Mouse (Mus musculus) thymus, adult 2 months (tissue): ENCODE data around the gene Ccdc186. TPM values are rescaled to one million over a fixed set of nuclear protein-coding genes. Genes with fewer than 3 reads are reported as not detected.

ENCODE experiments used
- DNase-seq: peaks from one replicate; pipeline ENCODE4 v3.0.0; 2021
- H3K27ac ChIP-seq: fragments of 200-500 bp; 2 replicates; pipeline ENCODE4 v1.5.1; 2012; ENCODE audit warnings: low read length, control low read depth; ENCODE audit not compliant: control insufficient read depth, insufficient read depth
- H3K27me3 ChIP-seq: fragments of 200-500 bp; 2 replicates; pipeline ENCODE4 v1.6.1; 2012; ENCODE audit warnings: mild to moderate bottlenecking, low read length, moderate library complexity, mixed read lengths; ENCODE audit not compliant: control insufficient read depth, insufficient read depth
- H3K36me3 ChIP-seq: fragments of 200-500 bp; 2 replicates; pipeline ENCODE4 v1.6.1; 2012; ENCODE audit warnings: mild to moderate bottlenecking, low read length, moderate library complexity; ENCODE audit not compliant: control insufficient read depth, insufficient read depth
- H3K4me1 ChIP-seq: fragments of 200-500 bp; replicated peaks from 2 replicates; pipeline ENCODE4 v1.6.1; 2012; ENCODE audit warnings: low read length; ENCODE audit not compliant: control insufficient read depth, insufficient read depth
- H3K4me3 ChIP-seq: fragments of 200-500 bp; 2 replicates; pipeline ENCODE4 v1.5.1; 2012; ENCODE audit warnings: mild to moderate bottlenecking, low read length, control low read depth, moderate library complexity; ENCODE audit not compliant: control insufficient read depth, insufficient read depth
- CTCF ChIP-seq: fragments of 200-500 bp; IDR thresholded peaks from 2 replicates; pipeline ENCODE4 v1.5.1; 2012; ENCODE audit warnings: mild to moderate bottlenecking, control low read depth, low read length, moderate library complexity, borderline replicate concordance; ENCODE audit not compliant: control insufficient read depth, poor library complexity, insufficient read depth; ENCODE audit errors: extremely low read depth
- POLR2A ChIP-seq: fragments of 200-500 bp; IDR thresholded peaks from 2 replicates; pipeline ENCODE4 v1.6.1; 2012; ENCODE audit warnings: mild to moderate bottlenecking, low read length, control low read depth, moderate library complexity; ENCODE audit not compliant: control insufficient read depth, poor library complexity, insufficient read depth; ENCODE audit errors: extremely low read depth
- WGBS: fragments of 180-500 bp; shearing (Covaris S2); methylation state at CpG from one replicate; pipeline ENCODE4 v1.1.7; 2018; 5-methylcytosine and 5-hydroxymethylcytosine counted together
- polyA plus RNA-seq: library from polyadenylated mRNA; depleted of rRNA; stranded (reverse); fragments of >200 nt; gene quantifications from 2 replicates; pipeline ENCODE4 v1.2.3, GENCODE M21; 2012; rRNA removed

The Ccdc186 gene
- 5.7 and 5.9 TPM in 2 replicates for polyA plus RNA-seq

DNA sequence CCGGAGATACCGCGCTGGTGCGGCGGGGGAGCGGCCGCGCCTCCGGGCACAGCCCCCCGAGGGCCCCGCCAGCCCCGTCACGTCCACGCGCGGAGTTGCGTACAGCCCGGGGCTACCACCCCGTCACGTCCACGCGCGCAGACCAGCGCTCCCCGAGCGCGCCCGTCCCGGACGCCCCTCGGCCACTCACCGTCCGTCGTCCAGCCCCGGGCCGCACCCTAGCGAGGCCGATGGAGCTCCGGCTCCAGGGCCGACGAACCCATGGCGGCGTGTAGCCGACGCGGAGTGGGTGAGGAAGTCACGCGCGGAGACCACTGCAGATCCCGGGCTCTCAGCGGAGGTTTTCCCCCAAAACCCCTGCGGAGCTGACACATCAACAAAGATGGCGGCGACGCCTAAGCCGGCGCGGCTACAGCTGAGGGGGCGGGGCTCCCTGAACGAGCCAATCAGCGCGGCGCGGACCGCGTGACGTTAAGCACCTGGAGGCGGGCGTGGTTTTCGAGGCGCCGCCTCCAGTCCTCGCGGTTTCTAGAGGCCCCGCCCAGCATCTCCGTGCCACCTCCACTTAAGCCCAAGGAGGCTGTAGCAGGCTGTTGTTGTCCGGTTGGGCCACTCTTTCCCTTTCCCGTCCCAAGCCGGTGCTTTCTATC lies at the start of gene Ccdc186:
Gene Ccdc186 (minus strand): TSS at position 393 of the 650 bp plus-strand sequence.
- peaks cover 8% of the 10 kb centered on the region for H3K4me1 ChIP-seq
- H3K36me3 ChIP-seq, result no peaks in the 10 kb centered on the region
- H3K4me3 ChIP-seq, result peak within 1 kb of the TSS; percentile 99
- TF ChIP-seq POLR2A, result peak; percentile 45; the same call in 1 of the 2 replicates
- no peak for TF ChIP-seq CTCF
- peak; percentile 95 for DNase-seq
- under 1% methylated on average over 79 of the region's 79 CpGs for WGBS
- H3K27ac ChIP-seq, result peak within 1 kb of the TSS; percentile 46
- no peaks in the 10 kb centered on the region; the same call in 1 of the 2 replicates for H3K27me3 ChIP-seq

DNA sequence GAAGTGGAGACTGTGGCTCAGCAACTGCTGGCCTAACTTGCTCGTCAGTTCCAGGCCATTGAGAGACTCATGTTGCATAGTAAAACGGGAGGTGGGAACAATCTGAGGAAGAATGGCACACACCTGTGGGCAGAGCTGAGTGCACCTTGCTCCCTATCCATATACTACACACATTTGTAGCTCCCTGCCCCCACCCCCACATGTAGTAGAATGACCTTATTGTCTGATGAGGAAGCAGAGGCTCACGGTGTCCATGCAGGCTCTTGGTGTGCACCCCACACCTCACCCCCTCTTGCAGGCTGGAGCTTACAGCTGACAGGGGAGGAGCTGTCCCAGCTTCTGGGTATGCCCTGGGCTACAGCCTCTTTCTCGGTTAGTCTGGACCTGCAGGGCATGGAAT lies 45.7 kb upstream of the Ccdc186 start:
- no peak for TF ChIP-seq CTCF
- no peak for TF ChIP-seq POLR2A
- 86% methylated on average over 4 of the region's 4 CpGs for WGBS
- H3K27me3 ChIP-seq, result no peaks in the 10 kb centered on the region
- DNase-seq, result no peak
- H3K27ac ChIP-seq, result no peak overlapping the region
- H3K36me3 ChIP-seq, result no peaks in the 10 kb centered on the region
- H3K4me3 ChIP-seq, result no peak overlapping the region
- H3K4me1 ChIP-seq, result no peaks in the 10 kb centered on the region

GRCm38 (mm10) chr19:56856455-56856854 lies 34.5 kb upstream of the Ccdc186 start:
- WGBS, result 68% methylated on average over 5 of the region's 5 CpGs
- DNase-seq, result no peak
- no peak overlapping the region for H3K4me3 ChIP-seq
- peaks cover 3% of the 10 kb centered on the region; the same call in 1 of the 2 replicates for H3K27me3 ChIP-seq
- no peak overlapping the region for H3K27ac ChIP-seq
- no peak for TF ChIP-seq CTCF
- no peak for TF ChIP-seq POLR2A
- no peaks in the 10 kb centered on the region for H3K4me1 ChIP-seq
- H3K36me3 ChIP-seq, result no peaks in the 10 kb centered on the region

DNA sequence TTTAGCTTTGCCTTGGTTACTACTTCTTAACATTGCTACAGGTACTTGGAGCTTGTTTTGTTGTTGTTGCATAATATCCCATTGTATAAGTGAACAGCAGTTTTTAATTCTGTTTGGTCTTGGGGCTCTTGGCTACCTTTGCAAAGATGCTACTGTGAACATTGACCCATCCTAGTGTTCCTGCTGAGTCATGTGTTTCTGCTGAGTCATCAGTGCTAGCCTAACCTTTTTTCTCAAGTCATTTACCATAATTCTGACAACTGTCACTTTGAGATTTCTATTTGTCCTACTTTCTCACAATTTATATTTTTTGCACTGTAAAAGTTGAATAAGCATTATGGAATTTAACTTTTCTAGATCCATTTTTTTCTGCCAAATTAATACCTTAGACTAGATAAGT lies 30.6 kb upstream of the Ccdc186 start:
- no peak for TF ChIP-seq CTCF
- no peak for TF ChIP-seq POLR2A
- Histone ChIP-seq H3K27me3 (peaks cover 3% of the 10 kb centered on the region; the same call in 1 of the 2 replicates), H3K4me3 (no peak overlapping the region), H3K4me1 (no peaks in the 10 kb centered on the region), H3K27ac (no peak overlapping the region), H3K36me3 (no peaks in the 10 kb centered on the region)
- DNase-seq, result no peak

GRCm38 (mm10) chr19:56842974-56843373 lies 21.0 kb upstream of the Ccdc186 start:
- DNase-seq, result no peak
- TF ChIP-seq POLR2A (no peak), CTCF (no peak)
- Histone ChIP-seq H3K27ac (no peak overlapping the region), H3K36me3 (no peaks in the 10 kb centered on the region), H3K4me1 (no peaks in the 10 kb centered on the region), H3K4me3 (no peak overlapping the region), H3K27me3 (no peaks in the 10 kb centered on the region)
- WGBS, result 95% methylated on average over 12 of the region's 12 CpGs

GRCm38 (mm10) chr19:56838942-56839706 lies 17.1 kb upstream of the Ccdc186 start:
- DNase-seq, result no peak
- Histone ChIP-seq H3K36me3 (no peaks in the 10 kb centered on the region), H3K27me3 (no peaks in the 10 kb centered on the region), H3K4me3 (no peak overlapping the region), H3K27ac (no peak overlapping the region), H3K4me1 (no peaks in the 10 kb centered on the region)
- 94% methylated on average over 17 of the region's 17 CpGs for WGBS
- no peak for TF ChIP-seq CTCF
- TF ChIP-seq POLR2A, result no peak
